Mouse (Mus musculus) limb, embryonic 10.5 days (tissue): ENCODE results near the gene Tmem176a. TPM values are rescaled to one million over a fixed set of nuclear protein-coding genes. Genes with fewer than 3 reads are reported as not detected.

Experiments
- DNase-seq: peaks from one replicate; pipeline ENCODE4 v3.0.0-alpha.2; 2017; ENCODE audit warnings: low spot score
- H3K27ac ChIP-seq: fragments of 300-500 bp; sonication (generic); 2 replicates; pipeline ENCODE4 v1.5.1; 2016; ENCODE audit warnings: mild to moderate bottlenecking
- H3K27me3 ChIP-seq: fragments of 300-500 bp; sonication (generic); 2 replicates; pipeline ENCODE4 v1.6.1; 2016; ENCODE audit warnings: low read depth, mild to moderate bottlenecking; ENCODE audit not compliant: poor library complexity, severe bottlenecking
- H3K36me3 ChIP-seq: fragments of 300-500 bp; sonication (generic); 2 replicates; pipeline ENCODE4 v1.6.1; 2016; ENCODE audit warnings: mild to moderate bottlenecking, moderate library complexity
- H3K4me1 ChIP-seq: fragments of 300-500 bp; sonication (generic); 2 replicates; pipeline ENCODE4 v1.6.1; 2016
- H3K4me3 ChIP-seq: fragments of 300-500 bp; sonication (generic); 2 replicates; pipeline ENCODE4 v1.5.1; 2016; ENCODE audit warnings: mild to moderate bottlenecking, moderate library complexity
- H3K9me3 ChIP-seq: fragments of 300-500 bp; sonication (generic); replicated peaks from 2 replicates; pipeline ENCODE4 v1.6.1; 2016; ENCODE audit warnings: mild to moderate bottlenecking
- WGBS: fragments of 180-500 bp; shearing (Covaris S2); methylation state at CpG from one replicate; pipeline ENCODE4 v1.1.7; 2016; 5-methylcytosine and 5-hydroxymethylcytosine counted together
- polyA plus RNA-seq: library from polyadenylated mRNA; unstranded; fragments of >200 nt; fragmentation: Nextera tagmentation; extraction: Ambion mirVana; gene quantifications from 2 replicates; pipeline ENCODE4 v1.2.1, GENCODE M21; 2016

The Tmem176a gene
- polyA plus RNA-seq, 1 experiment from 2014 or later = 29.0 TPM

DNA sequence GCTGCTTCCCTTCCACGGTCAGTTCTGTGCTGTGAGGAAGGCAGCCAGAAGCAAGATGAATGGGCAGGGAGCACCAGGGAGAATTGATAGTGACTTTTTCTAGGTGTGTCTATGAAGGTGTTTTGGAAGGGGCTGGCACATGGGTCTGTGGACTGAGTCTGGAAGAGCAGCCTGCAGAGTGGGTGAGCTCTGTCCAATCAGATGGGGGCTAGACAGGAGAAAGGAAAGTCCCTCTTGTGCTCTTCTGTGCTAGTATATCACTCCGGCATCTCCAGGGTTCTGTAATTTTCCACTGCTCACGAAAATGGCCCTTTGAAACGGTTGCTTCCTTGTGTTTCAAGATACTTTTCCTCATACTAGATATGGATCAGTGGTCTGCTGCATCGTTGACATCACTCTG is 31.9 kb downstream of the Tmem176a start, which contains the start of gene Aoc1:
Gene Aoc1, plus strand, starts transcription at position 301 of the 400 bp plus-strand sequence.
- Histone ChIP-seq H3K9me3 (no peaks in the 10 kb centered on the region), H3K4me1 (no peaks in the 10 kb centered on the region; the same call in 1 of the 2 replicates), H3K27me3 (no peaks in the 10 kb centered on the region), H3K27ac (no peak within 1 kb of the TSS), H3K36me3 (no peaks in the 10 kb centered on the region), H3K4me3 (no peak within 1 kb of the TSS)
- peak; percentile 11 for DNase-seq
- WGBS = 82% methylated on average over 5 of the region's 5 CpGs

DNA sequence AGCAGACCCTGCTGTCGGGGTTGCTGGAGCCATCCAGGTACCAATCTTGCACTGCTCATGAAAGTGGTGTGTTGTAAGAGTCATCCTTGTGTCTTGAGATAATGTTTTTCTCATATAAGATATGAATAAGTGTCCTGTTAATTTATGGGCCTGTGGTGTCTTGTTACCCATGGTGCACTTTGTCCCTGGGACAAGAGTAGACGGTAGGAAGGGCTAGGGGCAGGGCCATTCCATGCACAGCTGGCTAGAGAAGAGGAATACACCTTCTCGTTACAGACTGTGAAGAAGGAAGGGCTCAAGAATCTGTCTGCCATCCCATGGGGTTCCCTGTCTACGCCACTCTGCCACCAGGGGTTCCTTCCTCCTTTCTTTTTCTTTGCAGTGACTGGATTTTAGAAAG is 33.9 kb downstream of the Tmem176a start:
- Histone ChIP-seq H3K36me3 (no peaks in the 10 kb centered on the region), H3K9me3 (no peaks in the 10 kb centered on the region), H3K27me3 (no peaks in the 10 kb centered on the region), H3K27ac (no peak overlapping the region), H3K4me1 (no peaks in the 10 kb centered on the region; the same call in 1 of the 2 replicates), H3K4me3 (no peak overlapping the region)
- 79% methylated on average over 4 of the region's 4 CpGs for WGBS
- no peak for DNase-seq

DNA sequence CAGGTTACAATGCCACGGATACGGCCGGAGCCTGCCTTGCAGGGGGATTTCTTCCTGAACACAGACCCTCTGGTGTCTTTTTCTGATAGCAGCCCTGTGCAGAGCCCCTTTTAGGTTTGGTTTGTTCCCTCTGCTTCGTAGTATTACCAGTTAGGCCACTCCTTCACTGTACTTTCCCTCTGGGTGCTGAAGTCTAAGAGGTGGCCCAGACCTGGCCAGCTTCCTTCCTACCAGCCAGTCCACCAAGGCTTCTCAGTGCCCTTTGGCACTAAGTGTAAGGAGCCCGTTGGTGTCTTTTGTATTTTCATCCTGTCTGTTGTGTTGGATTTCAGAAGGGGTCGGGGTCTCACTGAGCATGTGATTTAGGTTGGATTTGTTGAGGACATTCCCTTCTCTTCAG is 34.8 kb downstream of the Tmem176a start:
- no peaks in the 10 kb centered on the region for H3K9me3 ChIP-seq
- DNase-seq = no peak
- no peaks in the 10 kb centered on the region for H3K27me3 ChIP-seq
- no peaks in the 10 kb centered on the region; the same call in 1 of the 2 replicates for H3K4me1 ChIP-seq
- H3K36me3 ChIP-seq = no peaks in the 10 kb centered on the region
- WGBS = 90% methylated on average over 6 of the region's 6 CpGs
- no peak overlapping the region for H3K27ac ChIP-seq
- no peak overlapping the region for H3K4me3 ChIP-seq

DNA sequence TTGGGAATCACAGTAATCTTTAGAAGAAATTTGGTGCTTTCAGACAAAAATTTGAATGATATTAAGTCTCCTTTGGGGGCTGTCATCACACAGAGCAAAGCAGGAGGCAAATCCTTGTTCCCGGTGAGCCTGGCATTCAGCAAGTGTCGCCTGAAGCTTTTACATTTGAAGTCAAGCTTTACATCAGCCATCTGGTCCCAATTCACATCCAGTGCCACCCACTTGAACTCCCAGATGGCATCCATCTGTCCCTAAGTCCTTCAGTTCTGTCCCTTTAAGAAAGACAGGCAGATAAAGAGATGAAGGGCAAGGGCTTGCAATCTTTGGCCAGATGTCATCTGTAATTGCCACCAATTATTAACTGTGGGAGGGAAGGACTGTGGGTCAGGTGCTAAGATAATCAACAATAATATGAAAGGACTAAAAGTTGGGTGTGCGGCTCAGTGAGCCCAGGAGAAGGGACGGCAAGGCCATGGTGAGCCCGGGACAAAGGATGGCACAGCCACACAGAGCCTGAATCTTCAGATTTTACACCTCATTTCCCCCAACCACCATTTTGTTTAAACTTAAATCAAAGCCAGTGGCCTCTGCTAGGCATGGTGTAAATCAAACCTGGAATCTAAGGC is 35.9 kb downstream of the Tmem176a start:
- Histone ChIP-seq H3K4me1 (no peaks in the 10 kb centered on the region; the same call in 1 of the 2 replicates), H3K27ac (no peak overlapping the region), H3K36me3 (no peaks in the 10 kb centered on the region), H3K9me3 (no peaks in the 10 kb centered on the region), H3K4me3 (no peak overlapping the region), H3K27me3 (no peaks in the 10 kb centered on the region)
- WGBS = 55% methylated on average over 5 of the region's 5 CpGs
- DNase-seq = no peak

DNA sequence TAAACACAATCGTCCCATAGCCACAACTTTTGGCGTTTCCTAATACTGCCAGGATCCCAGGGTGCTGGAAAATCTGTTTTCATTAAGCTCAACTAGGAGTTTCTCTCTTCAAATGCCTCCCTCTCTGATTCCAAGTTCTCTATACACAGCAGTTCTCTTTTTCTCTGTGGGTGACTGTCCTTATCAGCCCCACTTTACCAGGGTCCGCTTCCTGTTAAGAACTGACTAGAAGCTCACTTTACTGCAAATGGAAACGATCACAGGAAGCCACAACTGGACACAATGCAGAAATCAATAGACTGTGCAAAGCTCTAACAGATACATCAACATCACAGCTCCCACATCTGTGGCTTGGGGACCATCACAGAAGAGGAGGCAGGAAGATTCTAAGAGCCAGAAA is 53.5 kb downstream of the Tmem176a start:
- WGBS = 86% methylated on average over 4 of the region's 4 CpGs
- Histone ChIP-seq H3K36me3 (no peaks in the 10 kb centered on the region), H3K4me1 (no peaks in the 10 kb centered on the region), H3K27ac (no peak overlapping the region), H3K27me3 (no peaks in the 10 kb centered on the region), H3K4me3 (no peak overlapping the region), H3K9me3 (no peaks in the 10 kb centered on the region)
- peak; percentile 7 for DNase-seq

DNA sequence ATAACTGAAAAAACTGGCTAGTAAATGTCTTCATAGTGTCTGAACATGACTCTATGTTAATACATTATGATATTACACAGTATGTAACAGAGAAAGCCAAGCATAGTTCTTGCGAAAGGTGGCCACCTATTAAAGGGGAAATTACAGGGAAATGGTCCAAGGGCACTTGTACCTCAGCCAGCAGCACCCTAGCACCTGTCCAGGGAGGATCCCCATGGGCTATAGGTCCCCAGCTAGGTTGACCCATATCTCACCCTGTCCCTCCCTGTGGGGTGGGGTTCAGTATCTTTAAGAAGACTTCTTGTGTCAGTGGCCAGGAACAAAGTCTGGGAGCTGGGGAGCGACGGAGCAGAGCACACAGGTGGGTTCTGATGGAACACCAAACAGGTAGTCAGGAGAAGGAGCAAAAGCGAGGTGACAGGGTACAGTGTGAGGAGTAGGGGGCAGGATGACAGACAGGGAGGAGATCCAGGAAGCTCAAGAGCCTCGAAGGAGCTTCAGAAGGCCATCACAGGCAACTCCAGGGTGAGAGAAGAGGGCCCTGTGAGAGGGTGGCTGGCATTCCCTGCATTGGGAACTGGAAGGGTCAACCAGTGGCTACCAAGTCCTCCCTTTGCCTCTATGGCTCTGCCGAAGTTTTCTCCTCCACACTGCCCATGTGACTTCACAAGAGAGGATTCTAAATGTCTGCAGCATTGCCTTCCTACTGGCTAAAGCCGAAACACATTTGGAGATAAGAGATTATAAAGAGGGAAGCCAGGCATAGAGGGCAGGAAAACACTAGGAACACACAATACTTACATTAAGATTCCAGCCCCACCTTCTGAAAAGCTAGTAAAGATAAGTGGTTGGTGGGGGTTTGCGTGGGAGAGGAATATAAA is 54.5 kb downstream of the Tmem176a start:
- 90% methylated on average over 8 of the region's 8 CpGs for WGBS
- Histone ChIP-seq H3K4me3 (no peak overlapping the region), H3K27me3 (no peaks in the 10 kb centered on the region), H3K27ac (no peak overlapping the region), H3K36me3 (no peaks in the 10 kb centered on the region), H3K4me1 (no peaks in the 10 kb centered on the region), H3K9me3 (no peaks in the 10 kb centered on the region)
- DNase-seq = peak; percentile 19

DNA sequence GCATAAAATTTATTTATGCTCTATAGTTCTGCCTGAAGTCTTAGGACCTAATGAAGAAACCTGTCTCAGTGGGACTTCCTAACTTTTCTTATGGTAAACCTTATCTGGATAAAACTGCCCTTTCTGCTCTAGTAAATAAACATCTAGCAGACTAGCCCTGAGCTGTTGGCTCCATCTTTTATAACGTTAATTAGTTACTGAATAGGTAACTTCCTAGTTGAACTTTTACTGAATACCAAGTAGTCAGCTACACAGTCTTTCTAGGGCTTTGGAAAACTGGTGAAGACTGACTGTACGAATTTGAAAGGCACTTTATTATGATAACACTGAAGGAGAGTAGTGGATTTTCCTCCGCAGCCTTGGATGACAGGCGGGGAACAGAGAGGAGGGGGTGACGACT is 55.2 kb downstream of the Tmem176a start:
- no peak for DNase-seq
- 91% methylated on average over 5 of the region's 5 CpGs for WGBS
- no peaks in the 10 kb centered on the region for H3K4me1 ChIP-seq

More for the DNA sequence above, 55.2 kb downstream of the Tmem176a start:
- Histone ChIP-seq H3K4me3 (no peak overlapping the region), H3K36me3 (no peaks in the 10 kb centered on the region), H3K9me3 (no peaks in the 10 kb centered on the region), H3K27me3 (no peaks in the 10 kb centered on the region), H3K27ac (no peak overlapping the region)

Other genes with a start within 250 kb of the Tmem176a start
- gene Repin1, start 247.0 kb upstream of the Tmem176a start, polyA plus RNA-seq = 53.1 and 57.3 TPM in 2 replicates
- gene Gm44965, start 247.0 kb upstream of the Tmem176a start, polyA plus RNA-seq = not detected in 2 replicates
- 7.7 and 10.6 TPM in 2 replicates for gene Zfp775, start 238.9 kb upstream of the Tmem176a start, polyA plus RNA-seq
- gene AI854703, start 214.2 kb upstream of the Tmem176a start, polyA plus RNA-seq = 1.1 and 1.3 TPM in 2 replicates
- gene Gimap8, start 193.7 kb upstream of the Tmem176a start, polyA plus RNA-seq = 0.35 TPM in 2 replicates
- 3.9 and 4.1 TPM in 2 replicates for gene Gimap9, start 164.8 kb upstream of the Tmem176a start, polyA plus RNA-seq
- 9.6 and 10.1 TPM in 2 replicates for gene Gimap4, start 156.4 kb upstream of the Tmem176a start, polyA plus RNA-seq
- gene Gimap6, start 132.7 kb upstream of the Tmem176a start, polyA plus RNA-seq = 15.7 and 17.2 TPM in 2 replicates
- 0.83 and 1.3 TPM in 2 replicates for gene Gm28053, start 122.3 kb upstream of the Tmem176a start, polyA plus RNA-seq
- not detected in 2 replicates for gene Gimap7, start 122.3 kb upstream of the Tmem176a start, polyA plus RNA-seq
- 7.9 and 8.5 TPM in 2 replicates for gene Gimap1, start 101.9 kb upstream of the Tmem176a start, polyA plus RNA-seq
- 1.3 and 1.4 TPM in 2 replicates for gene Gimap5, start 94.7 kb upstream of the Tmem176a start, polyA plus RNA-seq
- not detected in 2 replicates for gene Gimap3, start 70.1 kb upstream of the Tmem176a start, polyA plus RNA-seq
- gene Tmem176b, start 577 bp downstream of the Tmem176a start, polyA plus RNA-seq = 34.0 and 57.7 TPM in 2 replicates
- not detected in 2 replicates for gene Aoc1, start 32.0 kb downstream of the Tmem176a start, polyA plus RNA-seq
- not detected in 2 replicates for gene 1600015I10Rik, start 89.0 kb downstream of the Tmem176a start, polyA plus RNA-seq
- gene Doxl2, start 134.0 kb downstream of the Tmem176a start, polyA plus RNA-seq = not detected in 2 replicates
- not detected in 2 replicates for gene Svs1, start 145.9 kb downstream of the Tmem176a start, polyA plus RNA-seq
- 0.23 and 0.33 TPM in 2 replicates for gene Gpnmb, start 195.6 kb downstream of the Tmem176a start, polyA plus RNA-seq
- 69.1 and 69.8 TPM in 2 replicates for gene Malsu1, start 232.9 kb downstream of the Tmem176a start, polyA plus RNA-seq